Mouse (Mus musculus) ES-Bruce4 (cell line): ENCODE data around the gene Ykt6. TPM values are rescaled to one million over a fixed set of nuclear protein-coding genes. Genes with fewer than 3 reads are reported as not detected.

Source experiments
- H3K27ac ChIP-seq: 2 replicates; pipeline ENCODE4 v1.5.1; 2012; ENCODE audit warnings: low read length, inconsistent platforms; ENCODE audit not compliant: insufficient read depth
- H3K27me3 ChIP-seq: 2 replicates; pipeline ENCODE4 v1.6.1; 2012; ENCODE audit warnings: mild to moderate bottlenecking, low read length, inconsistent platforms; ENCODE audit not compliant: control insufficient read depth, poor library complexity, insufficient read depth, severe bottlenecking
- H3K36me3 ChIP-seq: 2 replicates; pipeline ENCODE4 v1.6.1; 2012; ENCODE audit warnings: inconsistent platforms, mild to moderate bottlenecking, low read length, moderate library complexity; ENCODE audit not compliant: control insufficient read depth, poor library complexity, insufficient read depth, severe bottlenecking
- H3K4me1 ChIP-seq: one replicate; pipeline ENCODE4 v1.8.1; 2011; ENCODE audit warnings: low read length; ENCODE audit not compliant: control insufficient read depth, insufficient read depth
- H3K4me3 ChIP-seq: 2 replicates; pipeline ENCODE4 v1.5.1; 2011; ENCODE audit warnings: low read depth, mild to moderate bottlenecking, low read length
- H3K9ac ChIP-seq: 2 replicates; pipeline ENCODE4 v1.6.1; 2012; ENCODE audit warnings: low read depth, mild to moderate bottlenecking, inconsistent platforms; ENCODE audit not compliant: poor library complexity, severe bottlenecking
- H3K9me3 ChIP-seq: replicated peaks from 2 replicates; pipeline ENCODE4 v1.6.1; 2012; ENCODE audit warnings: mild to moderate bottlenecking, low read length, inconsistent platforms; ENCODE audit not compliant: control insufficient read depth, poor library complexity, insufficient read depth, severe bottlenecking
- CTCF ChIP-seq: IDR thresholded peaks from one replicate; pipeline ENCODE4 v1.8.1; 2011; ENCODE audit warnings: low read depth, low read length
- EP300 ChIP-seq: IDR thresholded peaks from 2 replicates; pipeline ENCODE4 v1.6.1; 2011; ENCODE audit warnings: low read depth, low read length; ENCODE audit not compliant: insufficient read depth
- POLR2A ChIP-seq: IDR thresholded peaks from one replicate; pipeline ENCODE4 v1.8.1; 2011; ENCODE audit warnings: low read length; ENCODE audit not compliant: insufficient read depth
- polyA plus RNA-seq: library from polyadenylated mRNA; stranded (reverse); fragments of >200 nt; gene quantifications from 2 replicates; pipeline ENCODE4 v1.2.4, GENCODE M21; 2011; ENCODE audit warnings: low read depth; ENCODE audit not compliant: missing spikeins, insufficient read depth, insufficient read length

The Ykt6 gene
- polyA plus RNA-seq, 1 experiment, result 60.3 TPM

- Histone ChIP-seq H3K27me3 (no peaks in the 10 kb centered on the region), H3K9me3 (no peaks in the 10 kb centered on the region), H3K9ac (peak overlapping the region; percentile 1; the same call in 1 of the 2 replicates), H3K4me3 (no peak overlapping the region), H3K27ac (no peak overlapping the region), H3K36me3 (no peaks in the 10 kb centered on the region), H3K4me1 (peaks cover 18% of the 10 kb centered on the region)
- TF ChIP-seq EP300 (peak; percentile 66; the same call in 1 of the 2 replicates), CTCF (no peak), POLR2A (no peak)
Observed at GRCm38 (mm10) chr11:5971202-5971601, 15.7 kb downstream of the Ykt6 start.

GRCm38 (mm10) chr11:5973151-5973550, 17.7 kb downstream of the Ykt6 start:
- H3K27me3 ChIP-seq, result no peaks in the 10 kb centered on the region
- H3K9me3 ChIP-seq, result no peaks in the 10 kb centered on the region
- no peak overlapping the region for H3K4me3 ChIP-seq
- TF ChIP-seq CTCF (no peak), EP300 (0 out of 2 replicates have a peak, but pooled peaks have one; percentile 37), POLR2A (no peak)
- H3K4me1 ChIP-seq, result peaks cover 15% of the 10 kb centered on the region
- H3K27ac ChIP-seq, result no peak overlapping the region
- H3K36me3 ChIP-seq, result no peaks in the 10 kb centered on the region
- no peak overlapping the region for H3K9ac ChIP-seq

- TF ChIP-seq CTCF (no peak), EP300 (no peak), POLR2A (no peak)
- H3K4me3 ChIP-seq, result no peak overlapping the region
- H3K4me1 ChIP-seq, result peaks cover 12% of the 10 kb centered on the region
- no peak overlapping the region for H3K27ac ChIP-seq
- H3K9me3 ChIP-seq, result no peaks in the 10 kb centered on the region
- H3K36me3 ChIP-seq, result no peaks in the 10 kb centered on the region
- no peak overlapping the region for H3K9ac ChIP-seq
- no peaks in the 10 kb centered on the region for H3K27me3 ChIP-seq
Observed at GRCm38 (mm10) chr11:5974053-5974452, 18.6 kb downstream of the Ykt6 start.

DNA sequence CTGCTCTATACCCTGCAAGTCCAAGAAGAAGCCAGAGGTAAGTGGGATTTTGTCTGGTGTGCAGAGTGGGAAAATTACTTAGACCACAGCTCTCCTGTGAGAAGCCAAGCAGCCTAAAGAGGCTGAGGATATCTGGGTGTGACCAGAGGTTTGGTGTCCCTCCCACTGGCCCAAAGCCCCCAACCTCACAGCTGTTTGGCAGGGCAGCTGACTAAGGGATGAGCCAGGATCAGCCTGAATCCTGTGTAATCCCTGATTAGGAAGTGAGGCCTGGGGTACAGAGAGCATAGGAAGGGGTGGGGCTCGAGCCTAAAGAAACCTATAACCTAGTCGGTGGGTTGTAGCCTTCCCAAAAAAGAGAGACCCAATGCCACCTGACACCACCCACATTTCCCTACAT, 19.6 kb downstream of the Ykt6 start:
- H3K27me3 ChIP-seq, result no peaks in the 10 kb centered on the region
- H3K9me3 ChIP-seq, result no peaks in the 10 kb centered on the region
- TF ChIP-seq CTCF (no peak), EP300 (no peak), POLR2A (no peak)
- H3K27ac ChIP-seq, result no peak overlapping the region
- no peak overlapping the region for H3K9ac ChIP-seq
- no peaks in the 10 kb centered on the region for H3K36me3 ChIP-seq
- H3K4me3 ChIP-seq, result no peak overlapping the region
- peaks cover 12% of the 10 kb centered on the region for H3K4me1 ChIP-seq

- H3K27me3 ChIP-seq, result no peaks in the 10 kb centered on the region
- no peak overlapping the region for H3K4me3 ChIP-seq
- H3K9me3 ChIP-seq, result no peaks in the 10 kb centered on the region
- no peak overlapping the region for H3K9ac ChIP-seq
- no peak overlapping the region for H3K27ac ChIP-seq
- peaks cover 9% of the 10 kb centered on the region for H3K4me1 ChIP-seq
- no peaks in the 10 kb centered on the region for H3K36me3 ChIP-seq
- TF ChIP-seq EP300 (no peak), POLR2A (no peak), CTCF (no peak)
Observed at GRCm38 (mm10) chr11:5976106-5976505, 20.6 kb downstream of the Ykt6 start.

- TF ChIP-seq CTCF, result no peak
- TF ChIP-seq EP300, result no peak
- TF ChIP-seq POLR2A, result no peak
- no peaks in the 10 kb centered on the region for H3K36me3 ChIP-seq
- no peaks in the 10 kb centered on the region for H3K4me1 ChIP-seq
- no peaks in the 10 kb centered on the region for H3K27me3 ChIP-seq
- H3K27ac ChIP-seq, result no peak overlapping the region
- no peak overlapping the region for H3K4me3 ChIP-seq
- H3K9ac ChIP-seq, result no peak overlapping the region
- H3K9me3 ChIP-seq, result no peaks in the 10 kb centered on the region
Observed at GRCm38 (mm10) chr11:5979088-5979487, 23.6 kb downstream of the Ykt6 start.
